Mouse (Mus musculus) liver, embryonic 13.5 days (tissue): Measurements from ENCODE around the gene Abcc4. TPM values are rescaled to one million over a fixed set of nuclear protein-coding genes. Genes with fewer than 3 reads are reported as not detected.
A peak's percentile ranks its signal among the peaks of the same experiment; 100 is the strongest.

Experiments
- ATAC-seq: fragments of 200-750 bp; cut with Nextera tagmentation; 2 replicates; pipeline ENCODE4 v1.8.0; 2017; ENCODE audit warnings: low read depth, mild to moderate bottlenecking, moderate number of reproducible peaks, moderate library complexity
- DNase-seq: peaks from one replicate; pipeline ENCODE4 v3.0.0; 2022
- H3K27ac ChIP-seq: fragments of 300-500 bp; sonication (generic); 2 replicates; pipeline ENCODE4 v1.5.1; 2015; ENCODE audit warnings: moderate library complexity, mild to moderate bottlenecking, inconsistent platforms
- H3K27me3 ChIP-seq: fragments of 300-500 bp; sonication (generic); 2 replicates; pipeline ENCODE4 v1.6.1; 2015; ENCODE audit warnings: mild to moderate bottlenecking, inconsistent platforms
- H3K36me3 ChIP-seq: fragments of 300-500 bp; sonication (generic); 2 replicates; pipeline ENCODE4 v1.6.1; 2015; ENCODE audit warnings: mild to moderate bottlenecking, inconsistent platforms
- H3K4me1 ChIP-seq: fragments of 300-500 bp; sonication (generic); replicated peaks from 2 replicates; pipeline ENCODE4 v1.6.1; 2015; ENCODE audit warnings: inconsistent platforms
- H3K4me2 ChIP-seq: fragments of 300-500 bp; sonication (generic); 2 replicates; pipeline ENCODE4 v1.6.1; 2015; ENCODE audit warnings: inconsistent platforms, mild to moderate bottlenecking, moderate library complexity
- H3K4me3 ChIP-seq: fragments of 300-500 bp; sonication (generic); replicated peaks from 2 replicates; pipeline ENCODE4 v1.5.1; 2015; ENCODE audit warnings: mild to moderate bottlenecking, inconsistent platforms
- H3K9ac ChIP-seq: fragments of 300-500 bp; sonication (generic); 2 replicates; pipeline ENCODE4 v1.6.1; 2015; ENCODE audit warnings: mild to moderate bottlenecking, inconsistent platforms
- H3K9me3 ChIP-seq: fragments of 300-500 bp; sonication (generic); replicated peaks from 2 replicates; pipeline ENCODE4 v1.6.1; 2016; ENCODE audit warnings: inconsistent platforms
- WGBS: fragments of 180-500 bp; shearing (Covaris S2); methylation state at CpG from one replicate; pipeline ENCODE4 v1.1.7; 2015; ENCODE audit not compliant: insufficient replicate concordance; 5-methylcytosine and 5-hydroxymethylcytosine counted together
- polyA plus RNA-seq: library from polyadenylated mRNA; unstranded; fragments of >200 nt; fragmentation: Nextera tagmentation; extraction: Ambion mirVana; gene quantifications from 2 replicates; pipeline ENCODE4 v1.2.1, GENCODE M21; 2015

The Abcc4 gene
- polyA plus RNA-seq, 1 experiment from 2014 or later, result 1.7 TPM

GRCm38 (mm10) chr14:118709736-118710135 lies 3.7 kb upstream of the Abcc4 start:
- ATAC-seq (0 out of 2 replicates have a peak, but pooled peaks have one; percentile 15), DNase-seq (peak; percentile 38)
- 22% methylated on average over 11 of the region's 11 CpGs for WGBS
- H3K4me2 ChIP-seq, result peak overlapping the region; percentile 19; the same call in 1 of the 2 replicates
- H3K36me3 ChIP-seq, result no peaks in the 10 kb centered on the region
- H3K27me3 ChIP-seq, result peaks cover 35% of the 10 kb centered on the region
- no peak overlapping the region for H3K27ac ChIP-seq
- no peak overlapping the region for H3K9ac ChIP-seq
- H3K9me3 ChIP-seq, result no peaks in the 10 kb centered on the region
- peaks cover 41% of the 10 kb centered on the region for H3K4me1 ChIP-seq
- no peak overlapping the region for H3K4me3 ChIP-seq

GRCm38 (mm10) chr14:118708126-118708525 lies 2.1 kb upstream of the Abcc4 start:
- H3K4me1 ChIP-seq, result peaks cover 36% of the 10 kb centered on the region
- no peak overlapping the region for H3K9ac ChIP-seq
- ATAC-seq (no peak), DNase-seq (no peak)
- H3K36me3 ChIP-seq, result no peaks in the 10 kb centered on the region
- no peak overlapping the region for H3K27ac ChIP-seq
- no peaks in the 10 kb centered on the region for H3K9me3 ChIP-seq
- peaks cover 30% of the 10 kb centered on the region for H3K27me3 ChIP-seq
- H3K4me3 ChIP-seq, result no peak overlapping the region
- no peak overlapping the region for H3K4me2 ChIP-seq
- 78% methylated on average over 5 of the region's 5 CpGs for WGBS

GRCm38 (mm10) chr14:118706962-118707361 lies 943 bp upstream of the Abcc4 start:
- Histone ChIP-seq H3K36me3 (no peaks in the 10 kb centered on the region), H3K9me3 (no peaks in the 10 kb centered on the region), H3K27me3 (peaks cover 21% of the 10 kb centered on the region), H3K9ac (peak overlapping the region; percentile 78; the same call in 1 of the 2 replicates), H3K27ac (no peak overlapping the region), H3K4me2 (peak overlapping the region; percentile 99), H3K4me1 (peaks cover 34% of the 10 kb centered on the region), H3K4me3 (peak overlapping the region; percentile 77)
- ATAC-seq (no peak), DNase-seq (no peak)
- WGBS, result 76% methylated on average over 11 of the region's 11 CpGs

- ATAC-seq, result no peak
- H3K9me3 ChIP-seq, result no peaks in the 10 kb centered on the region
- H3K27me3 ChIP-seq, result peaks cover 17% of the 10 kb centered on the region
- H3K36me3 ChIP-seq, result no peaks in the 10 kb centered on the region
- no peak for DNase-seq
- H3K27ac ChIP-seq, result 0 out of 2 replicates have a peak overlapping the region, but pooled peaks have one; percentile 34
- H3K4me1 ChIP-seq, result peaks cover 40% of the 10 kb centered on the region
- peak overlapping the region; percentile 99 for H3K4me2 ChIP-seq
- 2% methylated on average over 10 of the region's 10 CpGs for WGBS
- H3K9ac ChIP-seq, result peak overlapping the region; percentile 78
- H3K4me3 ChIP-seq, result peak overlapping the region; percentile 77
Measured at GRCm38 (mm10) chr14:118705465-118705807, 583 bp downstream of the Abcc4 start.

- Histone ChIP-seq H3K4me3 (no peak overlapping the region), H3K36me3 (no peaks in the 10 kb centered on the region), H3K9me3 (no peaks in the 10 kb centered on the region), H3K9ac (no peak overlapping the region), H3K4me1 (peaks cover 46% of the 10 kb centered on the region), H3K4me2 (no peak overlapping the region), H3K27me3 (peaks cover 17% of the 10 kb centered on the region), H3K27ac (no peak overlapping the region)
- DNase-seq, result no peak
- no peak for ATAC-seq
- 74% methylated on average over 9 of the region's 9 CpGs for WGBS
Measured at GRCm38 (mm10) chr14:118703363-118703762, 2.7 kb downstream of the Abcc4 start.

GRCm38 (mm10) chr14:118701991-118702608 lies 3.9 kb downstream of the Abcc4 start:
- no peak overlapping the region for H3K9ac ChIP-seq
- H3K4me3 ChIP-seq, result no peak overlapping the region
- no peaks in the 10 kb centered on the region for H3K9me3 ChIP-seq
- peaks cover 47% of the 10 kb centered on the region for H3K4me1 ChIP-seq
- H3K27ac ChIP-seq, result no peak overlapping the region
- DNase-seq (peak; percentile 27), ATAC-seq (no peak)
- no peaks in the 10 kb centered on the region for H3K36me3 ChIP-seq
- no peak overlapping the region for H3K4me2 ChIP-seq
- WGBS, result 61% methylated on average over 7 of the region's 7 CpGs
- peaks cover 14% of the 10 kb centered on the region for H3K27me3 ChIP-seq

GRCm38 (mm10) chr14:118700576-118700975 lies 5.4 kb downstream of the Abcc4 start:
- Histone ChIP-seq H3K36me3 (no peaks in the 10 kb centered on the region), H3K27me3 (peaks cover 12% of the 10 kb centered on the region), H3K4me3 (no peak overlapping the region), H3K4me1 (peaks cover 33% of the 10 kb centered on the region), H3K9me3 (no peaks in the 10 kb centered on the region), H3K9ac (no peak overlapping the region), H3K4me2 (no peak overlapping the region), H3K27ac (no peak overlapping the region)
- DNase-seq (no peak), ATAC-seq (no peak)
- WGBS, result 37% methylated on average over 7 of the region's 7 CpGs

- Histone ChIP-seq H3K4me2 (no peak overlapping the region), H3K27me3 (peaks cover 11% of the 10 kb centered on the region), H3K9me3 (no peaks in the 10 kb centered on the region), H3K4me3 (no peak overlapping the region), H3K9ac (no peak overlapping the region), H3K4me1 (peaks cover 27% of the 10 kb centered on the region), H3K27ac (no peak overlapping the region), H3K36me3 (no peaks in the 10 kb centered on the region)
- 67% methylated on average over 5 of the region's 5 CpGs for WGBS
- no peak for DNase-seq
- ATAC-seq, result no peak
Measured at GRCm38 (mm10) chr14:118699963-118700362, 6.1 kb downstream of the Abcc4 start.

GRCm38 (mm10) chr14:118699508-118699907 lies 6.5 kb downstream of the Abcc4 start:
- Histone ChIP-seq H3K9ac (no peak overlapping the region), H3K27me3 (peaks cover 6% of the 10 kb centered on the region), H3K4me1 (peaks cover 26% of the 10 kb centered on the region), H3K4me3 (no peak overlapping the region), H3K9me3 (no peaks in the 10 kb centered on the region), H3K4me2 (no peak overlapping the region), H3K27ac (no peak overlapping the region), H3K36me3 (no peaks in the 10 kb centered on the region)
- no peak for ATAC-seq
- no peak for DNase-seq
- WGBS, result 81% methylated on average over 10 of the region's 10 CpGs

- Histone ChIP-seq H3K36me3 (no peaks in the 10 kb centered on the region), H3K4me2 (no peak overlapping the region), H3K9ac (no peak overlapping the region), H3K9me3 (no peaks in the 10 kb centered on the region), H3K27me3 (no peaks in the 10 kb centered on the region), H3K27ac (no peak overlapping the region), H3K4me3 (no peak overlapping the region), H3K4me1 (peaks cover 39% of the 10 kb centered on the region)
- 82% methylated on average over 16 of the region's 16 CpGs for WGBS
- ATAC-seq (no peak), DNase-seq (no peak)
Measured at GRCm38 (mm10) chr14:118696556-118697289, 9.3 kb downstream of the Abcc4 start.

GRCm38 (mm10) chr14:118695866-118696265 lies 10.2 kb downstream of the Abcc4 start:
- Histone ChIP-seq H3K4me1 (peaks cover 42% of the 10 kb centered on the region), H3K4me3 (no peak overlapping the region), H3K27me3 (no peaks in the 10 kb centered on the region), H3K27ac (no peak overlapping the region), H3K4me2 (no peak overlapping the region), H3K36me3 (no peaks in the 10 kb centered on the region), H3K9ac (no peak overlapping the region), H3K9me3 (no peaks in the 10 kb centered on the region)
- 79% methylated on average over 11 of the region's 11 CpGs for WGBS
- no peak for DNase-seq
- no peak for ATAC-seq
